Mouse (Mus musculus): ENCODE data around the gene Sbsn. TPM values are rescaled to one million over a fixed set of nuclear protein-coding genes. Genes with fewer than 3 reads are reported as not detected.

The Sbsn gene
- 0.16 and 0.57 TPM in 2 replicates for total RNA-seq (2023)

GRCm38 (mm10) chr7:30751086-30751669, at the start of gene Sbsn:
Gene Sbsn, plus strand, starts transcription at chr7:30751471.

GRCm38 (mm10) chr7:30711942-30712341, 39.3 kb upstream of the Sbsn start, which contains the start of gene Atp4a:
Gene Atp4a, plus strand, starts transcription at chr7:30712209.

GRCm38 (mm10) chr7:30729396-30730063, 21.7 kb upstream of the Sbsn start, which contains the start of gene Tmem147:
Gene Tmem147, minus strand, starts transcription at chr7:30729540.

GRCm38 (mm10) chr7:30743617-30744016, 7.7 kb upstream of the Sbsn start, which contains the start of gene Gapdhs:
Gene Gapdhs, minus strand, starts transcription at chr7:30743681.

GRCm38 (mm10) chr7:30763456-30763855, 12.2 kb downstream of the Sbsn start, which contains the start of gene Dmkn:
Gene Dmkn, plus strand, starts transcription at chr7:30763756.

GRCm38 (mm10) chr7:30787377-30788022, 36.2 kb downstream of the Sbsn start, which contains the start of gene Krtdap:
Gene Krtdap, plus strand, starts transcription at chr7:30787896.

Other genes starting within 250 kb of the Sbsn start
- 9.4 and 16.2 TPM in 2 replicates for gene Arhgap33, start 216.4 kb upstream of the Sbsn start, total RNA-seq (2023)
- 2.6 and 4.0 TPM in 2 replicates for gene Hspb6, start 199.3 kb upstream of the Sbsn start, total RNA-seq (2023)
- 2.2 and 3.3 TPM in 2 replicates for gene Proser3, start 199.2 kb upstream of the Sbsn start, total RNA-seq (2023)
- 28.0 and 29.5 TPM in 2 replicates for gene Lin37, start 191.6 kb upstream of the Sbsn start, total RNA-seq (2023)
- 38.4 and 45.2 TPM in 2 replicates for gene U2af1l4, start 188.2 kb upstream of the Sbsn start, total RNA-seq (2023)
- gene Gm49396, start 188.1 kb upstream of the Sbsn start, total RNA-seq (2023) = 1.3 and 2.7 TPM in 2 replicates
- 115 TPM in 2 replicates for gene Psenen, start 187.8 kb upstream of the Sbsn start, total RNA-seq (2023)
- 3.5 and 6.1 TPM in 2 replicates for gene Igflr1, start 186.0 kb upstream of the Sbsn start, total RNA-seq (2023)
- 47.8 and 65.1 TPM in 2 replicates for gene Kmt2b, start 162.7 kb upstream of the Sbsn start, total RNA-seq (2023)
- gene Zbtb32, start 152.6 kb upstream of the Sbsn start, total RNA-seq (2023) = 0.29 TPM in 1 of 2 replicates, not detected in the other
- gene Upk1a, start 138.6 kb upstream of the Sbsn start, total RNA-seq (2023) = not detected in 2 replicates
- 220 and 238 TPM in 2 replicates for gene Cox6b1, start 125.3 kb upstream of the Sbsn start, total RNA-seq (2023)
- not detected in 2 replicates for gene Etv2, start 115.6 kb upstream of the Sbsn start, total RNA-seq (2023)
- 88.7 and 91.5 TPM in 2 replicates for gene Rbm42, start 101.2 kb upstream of the Sbsn start, total RNA-seq (2023)
- gene Haus5, start 86.5 kb upstream of the Sbsn start, total RNA-seq (2023) = 17.9 and 25.1 TPM in 2 replicates
- not detected in 2 replicates for gene Pmis2, start 79.9 kb upstream of the Sbsn start, total RNA-seq (2023)
- not detected in 2 replicates for gene 2200002J24Rik, start 52.5 kb upstream of the Sbsn start, total RNA-seq (2023)
- gene Atp4a, start 39.3 kb upstream of the Sbsn start, total RNA-seq (2023) = not detected in 2 replicates
- 17.2 and 23.5 TPM in 2 replicates for gene Tmem147, start 21.9 kb upstream of the Sbsn start, total RNA-seq (2023)
- gene Gapdhs, start 7.8 kb upstream of the Sbsn start, total RNA-seq (2023) = not detected in 2 replicates
- gene Dmkn, start 12.3 kb downstream of the Sbsn start, total RNA-seq (2023) = 2.3 and 3.3 TPM in 2 replicates
- not detected in 2 replicates for gene Krtdap, start 36.4 kb downstream of the Sbsn start, total RNA-seq (2023)
- gene Ffar2, start 72.3 kb downstream of the Sbsn start, total RNA-seq (2023) = 31.3 and 40.2 TPM in 2 replicates
- gene Ffar3, start 104.7 kb downstream of the Sbsn start, total RNA-seq (2023) = not detected in 2 replicates
- not detected in 2 replicates for gene Ffar1, start 110.1 kb downstream of the Sbsn start, total RNA-seq (2023)
- 3.5 and 3.8 TPM in 2 replicates for gene Cd22, start 128.9 kb downstream of the Sbsn start, total RNA-seq (2023)
- gene Mag, start 163.4 kb downstream of the Sbsn start, total RNA-seq (2023) = 1.3 and 2.4 TPM in 2 replicates
- 1.7 TPM in 1 of 2 replicates, not detected in the other for gene Hamp2, start 173.2 kb downstream of the Sbsn start, total RNA-seq (2023)
- gene Hamp, start 192.6 kb downstream of the Sbsn start, total RNA-seq (2023) = not detected in 2 replicates
- 97.9 and 113 TPM in 2 replicates for gene Usf2, start 205.3 kb downstream of the Sbsn start, total RNA-seq (2023)
- gene Lsr, start 222.0 kb downstream of the Sbsn start, total RNA-seq (2023) = 2.4 and 2.8 TPM in 2 replicates
- 0.45 and 0.63 TPM in 2 replicates for gene Fam187b, start 222.3 kb downstream of the Sbsn start, total RNA-seq (2023)